Mouse (Mus musculus) adrenal gland (tissue): ENCODE measurements at regions not wholly inside any gene's neighbourhood (a gene's known extent, or its start where the extent isn't known, plus 50 kb on each side); places are given as distances from the start of the nearest gene placed in this dataset.

Experiments
- intact Hi-C: fragments of 180-260 bp; cut with DNase I; formaldehyde crosslinking; loops from one replicate; pipeline ENCODE4 v1.15.1; 2025

GRCm38 (mm10) chr14:105643285-105643957 lies 253.2 kb downstream of the Spry2 start:
- intact Hi-C loops = no loop called here

- intact Hi-C loops = no loop called here
Measured at GRCm38 (mm10) chr14:105632335-105632734, 264.3 kb downstream of the Spry2 start.

GRCm38 (mm10) chr14:105631681-105632031 lies 265.0 kb downstream of the Spry2 start:
- intact Hi-C loops = no loop called here

GRCm38 (mm10) chr14:105630867-105631680 lies 265.5 kb downstream of the Spry2 start:
- intact Hi-C loops = no loop called here

DNA sequence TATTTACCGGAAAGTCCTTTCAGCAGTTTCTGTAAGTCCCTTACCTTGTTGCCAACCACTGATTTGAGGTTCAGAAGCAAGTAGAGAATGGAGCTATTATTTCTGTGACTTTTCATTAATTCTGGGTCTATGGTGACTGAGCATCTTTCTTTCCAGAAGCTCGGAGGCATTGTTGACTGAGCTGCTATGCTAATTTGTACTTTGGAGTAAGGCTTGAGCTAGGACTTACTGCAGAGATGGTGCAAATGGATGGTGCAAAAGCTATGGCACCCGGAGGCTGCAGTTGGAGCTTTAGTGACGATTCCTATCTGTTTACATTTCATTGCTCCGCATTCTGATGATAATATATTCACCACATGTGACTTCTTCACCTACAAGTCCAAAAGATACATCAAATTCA lies 266.2 kb downstream of the Spry2 start:
- intact Hi-C loops = no loop called here

- intact Hi-C loops = no loop called here
Measured at GRCm38 (mm10) chr14:105628673-105629072, 267.9 kb downstream of the Spry2 start.

DNA sequence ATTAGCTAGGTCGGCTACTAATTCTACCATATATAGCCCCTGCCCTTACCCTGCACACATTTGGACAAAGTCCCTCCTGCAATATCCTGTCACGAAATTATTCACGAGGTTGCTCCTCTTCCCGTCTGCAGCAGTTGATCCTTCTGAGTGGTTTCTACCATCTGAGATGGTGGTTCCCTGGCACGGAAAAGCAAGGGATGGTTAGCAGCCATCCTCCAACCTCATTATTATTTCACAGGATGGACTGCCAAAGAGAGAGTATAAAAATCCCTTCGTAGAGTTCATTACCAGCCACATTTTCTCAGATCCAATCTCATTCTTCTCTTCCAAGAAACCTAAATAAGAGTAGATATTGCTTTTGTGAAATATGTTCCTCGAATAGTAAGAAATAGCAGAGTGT lies 272.2 kb downstream of the Spry2 start:
- intact Hi-C loops = no loop called here

DNA sequence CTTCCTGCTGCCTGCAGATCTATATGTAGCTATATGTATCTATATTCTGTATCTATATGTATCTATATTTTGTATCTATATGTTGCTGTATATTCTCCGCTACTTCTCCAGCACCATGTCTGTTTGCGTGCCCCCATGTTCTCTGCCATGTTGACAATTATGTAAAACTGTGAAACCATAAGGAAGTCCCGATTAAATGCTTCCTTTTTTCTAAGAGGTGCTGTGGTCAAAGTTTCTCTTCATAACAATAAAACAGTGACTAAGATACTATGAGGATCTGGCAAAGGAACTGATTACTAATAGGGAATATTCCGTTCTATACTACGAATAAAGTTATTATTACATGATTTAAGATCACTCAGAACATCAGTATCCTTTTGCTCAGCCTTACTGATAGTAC lies 274.5 kb downstream of the Spry2 start:
- intact Hi-C loops = no loop called here

GRCm38 (mm10) chr14:105621124-105621523 lies 275.5 kb downstream of the Spry2 start:
- intact Hi-C loops = no loop called here

- intact Hi-C loops = no loop called here
Measured at GRCm38 (mm10) chr14:105619449-105619848, 277.2 kb downstream of the Spry2 start.

DNA sequence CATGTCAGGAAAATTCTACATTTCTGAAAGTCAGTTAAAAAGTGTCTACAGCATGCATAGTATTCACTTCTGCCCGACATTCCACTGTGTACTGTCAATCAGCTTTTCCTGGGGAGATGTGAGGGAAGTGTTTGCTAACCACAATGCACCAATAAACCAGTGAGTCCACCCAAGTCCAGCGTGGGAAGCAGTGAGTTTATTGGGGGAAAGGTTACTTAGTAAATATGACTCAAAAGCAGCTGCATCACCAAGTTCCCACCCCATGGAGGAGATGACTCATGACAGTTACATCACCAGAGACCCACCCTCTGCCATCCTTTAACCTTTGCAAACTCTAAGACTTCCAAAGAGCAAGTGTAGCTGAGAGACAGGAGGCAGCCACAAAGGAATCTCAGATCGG lies 280.9 kb downstream of the Spry2 start:
- intact Hi-C loops = no loop called here

DNA sequence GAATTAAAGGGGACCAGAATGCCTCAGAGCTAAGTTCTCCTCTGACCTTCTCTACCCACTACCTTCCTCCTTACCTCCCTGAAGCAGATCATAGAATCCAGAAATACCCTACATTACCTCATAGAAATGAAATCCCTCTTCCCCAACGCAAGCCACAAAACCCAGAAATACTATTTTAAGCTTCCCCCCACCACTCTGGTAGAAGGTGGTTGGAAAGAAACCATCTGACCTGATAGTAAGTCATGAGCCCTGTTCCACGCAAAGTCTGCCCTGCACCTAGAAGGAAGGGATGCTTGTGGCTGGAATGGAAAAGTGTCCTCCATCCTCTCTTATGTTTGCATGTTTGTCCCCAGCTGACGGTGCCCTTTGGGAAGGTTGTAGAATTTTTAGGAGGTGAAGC lies 283.8 kb downstream of the Spry2 start:
- intact Hi-C loops = no loop called here

GRCm38 (mm10) chr14:105608804-105609203 lies 287.8 kb downstream of the Spry2 start:
- intact Hi-C loops = no loop called here

DNA sequence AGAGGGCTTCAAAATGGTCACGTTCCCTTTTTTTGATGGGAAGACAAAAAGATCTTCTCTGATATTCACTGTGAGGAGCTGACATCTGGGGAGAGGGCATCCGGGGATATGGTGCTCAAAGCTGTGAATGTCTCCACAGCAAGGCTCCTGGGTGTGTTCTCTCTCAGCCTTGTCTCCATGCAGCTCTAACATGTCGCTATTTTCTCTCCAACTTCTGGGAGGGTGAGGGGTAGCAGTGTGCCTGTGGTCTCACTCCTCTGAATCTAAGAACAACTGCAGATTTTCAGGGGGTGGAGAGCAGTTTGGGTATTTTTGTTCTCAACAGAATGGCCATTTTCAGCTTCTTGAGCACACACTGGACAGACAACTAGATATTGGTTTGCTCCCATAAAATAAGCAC lies 290.1 kb downstream of the Spry2 start:
- intact Hi-C loops = no loop called here

DNA sequence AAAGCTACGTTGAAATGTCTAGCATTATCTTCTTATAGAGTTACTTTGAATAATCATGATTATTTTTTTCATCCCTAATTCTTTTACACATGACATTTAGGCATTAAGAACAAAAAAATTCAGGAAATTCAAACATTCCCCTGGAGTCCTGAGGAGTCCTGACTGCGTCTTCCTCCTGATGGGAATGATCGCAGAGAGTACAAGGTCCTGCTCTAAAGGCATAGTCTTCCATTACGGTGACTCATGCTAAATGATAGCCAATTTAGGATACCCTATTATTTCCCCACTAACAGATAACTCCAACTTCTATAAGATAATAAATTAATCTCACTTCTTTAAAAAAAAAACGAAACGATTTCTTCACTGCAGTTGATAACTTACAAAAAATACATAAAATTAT lies 292.2 kb downstream of the Spry2 start:
- intact Hi-C loops = no loop called here

DNA sequence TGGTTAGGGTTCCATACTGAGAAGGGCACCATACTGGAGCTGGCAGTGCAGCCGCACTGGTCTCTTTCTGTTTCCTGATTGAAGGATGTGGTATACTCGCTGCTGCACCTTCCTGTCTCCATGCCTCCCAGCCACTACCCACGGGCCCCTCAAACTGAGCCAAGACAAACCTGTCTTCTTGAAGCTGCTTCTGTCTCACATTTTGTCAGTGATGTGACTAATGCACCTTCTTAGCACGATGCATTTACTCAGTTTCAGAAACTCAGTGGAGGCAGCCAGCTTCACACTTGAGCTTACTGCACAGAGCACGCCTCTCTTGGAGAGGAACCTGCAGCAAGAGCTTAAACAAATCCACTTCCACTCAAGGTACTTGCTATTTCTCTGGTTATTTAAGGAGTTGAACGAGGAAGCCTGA lies 293.6 kb downstream of the Spry2 start:
- intact Hi-C loops = no loop called here

GRCm38 (mm10) chr14:105599550-105600453 lies 296.8 kb downstream of the Spry2 start:
- intact Hi-C loops = no loop called here

DNA sequence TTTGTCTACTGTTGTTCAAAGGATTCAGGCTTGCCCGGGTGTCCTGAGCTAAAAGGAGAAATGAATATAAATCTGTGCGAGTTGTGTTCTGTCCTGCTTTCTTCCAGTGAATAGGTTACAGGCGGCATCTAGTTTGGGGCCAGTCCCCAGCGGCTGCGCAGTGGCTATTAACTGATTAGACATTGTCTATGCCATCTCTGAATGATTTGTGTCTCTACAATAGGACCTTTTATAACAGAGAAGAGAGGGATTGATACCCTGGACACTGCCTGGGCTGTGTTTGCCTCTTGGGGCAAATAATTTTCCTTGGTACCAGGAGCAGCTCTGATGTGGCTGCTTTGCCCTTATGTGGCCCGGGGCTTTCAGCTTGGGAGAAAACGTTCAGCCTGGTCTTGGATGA lies 306.9 kb downstream of the Spry2 start:
- intact Hi-C loops = no loop called here

- intact Hi-C loops = no loop called here
Measured at GRCm38 (mm10) chr14:105589261-105589660, 307.4 kb downstream of the Spry2 start.

GRCm38 (mm10) chr14:105588391-105589163 lies 308.0 kb downstream of the Spry2 start:
- intact Hi-C loops = no loop called here

GRCm38 (mm10) chr14:105588029-105588390 lies 308.6 kb downstream of the Spry2 start:
- intact Hi-C loops = no loop called here
